Mouse (Mus musculus) heart, adult 2 months (tissue): ENCODE measurements around the gene Zfp281.

ENCODE experiments used
- CTCF ChIP-seq: fragments of 200-600 bp; IDR thresholded peaks from 2 replicates; pipeline ENCODE4 v1.8.1; 2022; ENCODE audit warnings: antibody characterized with exemption, mild to moderate bottlenecking, moderate library complexity
- POLR2A ChIP-seq: fragments of 200-500 bp; IDR thresholded peaks from 2 replicates; pipeline ENCODE4 v1.6.1; 2011; ENCODE audit warnings: mild to moderate bottlenecking, low read depth, low read length, control low read depth; ENCODE audit not compliant: insufficient read depth

- TF ChIP-seq CTCF (no peak), POLR2A (no peak)
Measured at GRCm38 (mm10) chr1:136672564-136672963, 47.9 kb downstream of the Zfp281 start.
